Mouse (Mus musculus): ENCODE results near the gene Nlrc5. TPM values are rescaled to one million over a fixed set of nuclear protein-coding genes. Genes with fewer than 3 reads are reported as not detected.

The Nlrc5 gene
- polyA plus RNA-seq, 1 experiment: 0.16 TPM

DNA sequence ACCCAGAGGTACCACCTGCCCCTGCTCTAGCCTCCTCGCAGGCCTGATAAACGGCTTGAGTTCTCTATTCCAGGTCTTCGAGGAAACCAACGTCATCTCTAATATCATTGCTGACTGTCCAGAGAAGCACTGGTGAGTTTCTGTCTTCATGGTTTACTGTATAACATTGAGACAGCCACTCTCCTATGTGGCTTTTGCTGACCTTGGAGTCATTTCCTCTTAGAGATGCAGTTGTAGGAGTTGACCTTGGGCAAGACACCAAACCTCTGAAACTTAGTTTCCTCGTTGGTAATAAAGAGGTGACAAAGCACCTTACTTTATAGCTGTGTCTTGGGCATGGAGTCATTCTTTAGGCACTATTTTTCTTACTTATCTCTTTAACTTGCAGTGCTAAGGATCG is 21.6 kb upstream of the Nlrc5 start:
- Histone ChIP-seq H3K79me2 (ENCODE audit: control insufficient read depth, insufficient read depth) (no peaks in the 10 kb centered on the region), H3K79me3 (ENCODE audit: low read depth) (no peaks in the 10 kb centered on the region), H3K27me3 (ENCODE audit: control insufficient read depth, insufficient read depth, insufficient read length) (peaks cover 39% of the 10 kb centered on the region), H3K36me3 (ENCODE audit: control insufficient read depth, insufficient read depth) (no peaks in the 10 kb centered on the region), H3K4me3 (ENCODE audit: insufficient read depth, poor library complexity, severe bottlenecking) (no peak overlapping the region), H3ac (ENCODE audit: control insufficient read depth, insufficient read length, low read depth) (no peak overlapping the region)
- no peak for TF ChIP-seq CEBPB (IDR thresholded peaks at IDR 0.05; ENCODE audit: low read depth)
- TF ChIP-seq MYOD1 (IDR thresholded peaks at IDR 0.05; ENCODE audit: control insufficient read depth, insufficient read length, low read depth): no peak
- TF ChIP-seq FOSL1 (IDR thresholded peaks at IDR 0.05; ENCODE audit: insufficient read depth, low read length, poor library complexity, severe bottlenecking): no peak
- TF ChIP-seq MAX (IDR thresholded peaks at IDR 0.05): no peak
- no peak for TF ChIP-seq MYOG (IDR thresholded peaks at IDR 0.05; ENCODE audit: control insufficient read depth, extremely low read depth, insufficient read length)
- no peak for TF ChIP-seq CTCF (IDR thresholded peaks at IDR 0.05; ENCODE audit: control insufficient read depth, insufficient read depth, insufficient read length)
- TF ChIP-seq USF1 (IDR thresholded peaks at IDR 0.05; ENCODE audit: low read depth): no peak

DNA sequence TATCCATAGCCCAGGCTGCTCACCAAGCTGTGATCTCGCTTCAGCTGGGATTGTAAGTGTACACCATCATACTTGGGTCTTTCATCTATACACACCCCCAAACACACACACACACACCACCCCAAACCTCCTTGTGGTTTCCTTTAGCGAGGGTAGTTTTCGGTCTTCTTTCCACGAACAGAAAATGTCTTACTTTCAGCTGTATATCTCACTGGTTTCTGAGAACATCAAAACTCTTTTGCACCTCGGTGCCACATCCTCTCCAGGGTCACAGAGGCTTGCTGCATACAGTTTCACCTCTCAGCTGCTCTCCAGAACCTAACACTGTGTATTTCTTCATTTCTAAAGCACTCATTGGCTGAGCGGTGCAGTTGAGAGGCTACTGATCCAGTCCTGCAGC is 20.6 kb upstream of the Nlrc5 start:
- Histone ChIP-seq H3K79me3 (ENCODE audit: low read depth) (no peaks in the 10 kb centered on the region), H3K4me3 (ENCODE audit: insufficient read depth, poor library complexity, severe bottlenecking) (no peak overlapping the region)

DNA sequence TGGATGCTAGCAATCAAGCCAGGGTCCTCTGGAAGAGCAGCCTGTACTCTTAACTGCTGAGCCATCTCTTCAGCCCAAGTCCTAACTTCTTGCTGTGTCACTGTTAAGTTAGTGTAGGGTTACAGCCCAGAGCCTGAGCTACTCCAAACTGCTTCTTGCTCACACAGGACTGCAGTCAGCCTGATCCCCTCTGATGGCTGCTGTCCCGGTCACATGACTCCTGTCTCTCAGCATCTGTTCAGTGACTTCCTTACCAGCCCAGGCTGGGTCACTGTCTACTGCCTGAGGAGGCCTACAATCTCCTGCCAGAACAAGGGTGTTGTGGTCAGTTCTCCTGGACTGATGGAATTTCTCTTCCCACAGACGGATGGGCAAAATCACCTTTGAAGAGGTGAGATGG is 18.9 kb upstream of the Nlrc5 start:
- no peak overlapping the region for H3ac ChIP-seq (ENCODE audit: control insufficient read depth, insufficient read length, low read depth)
- no peaks in the 10 kb centered on the region for H3K79me3 ChIP-seq (ENCODE audit: low read depth)
- H3K27me3 ChIP-seq (ENCODE audit: control insufficient read depth, insufficient read depth, insufficient read length): peaks cover 31% of the 10 kb centered on the region
- no peaks in the 10 kb centered on the region for H3K36me3 ChIP-seq (ENCODE audit: control insufficient read depth, insufficient read depth)
- TF ChIP-seq USF1 (IDR thresholded peaks at IDR 0.05; ENCODE audit: low read depth) (peak; percentile 49), FOSL1 (IDR thresholded peaks at IDR 0.05; ENCODE audit: insufficient read depth, low read length, poor library complexity, severe bottlenecking) (no peak), MAX (IDR thresholded peaks at IDR 0.05) (no peak), CTCF (IDR thresholded peaks at IDR 0.05; ENCODE audit: control insufficient read depth, insufficient read depth, insufficient read length) (no peak), MYOD1 (IDR thresholded peaks at IDR 0.05; ENCODE audit: control insufficient read depth, insufficient read length, low read depth) (no peak), MYOG (IDR thresholded peaks at IDR 0.05; ENCODE audit: control insufficient read depth, extremely low read depth, insufficient read length) (no peak)
- no peak overlapping the region for H3K4me3 ChIP-seq (ENCODE audit: insufficient read depth, poor library complexity, severe bottlenecking)
- no peaks in the 10 kb centered on the region for H3K79me2 ChIP-seq (ENCODE audit: control insufficient read depth, insufficient read depth)

More for the DNA sequence above, 20.6 kb upstream of the Nlrc5 start:
- Histone ChIP-seq H3K36me3 (ENCODE audit: control insufficient read depth, insufficient read depth) (no peaks in the 10 kb centered on the region), H3ac (ENCODE audit: control insufficient read depth, insufficient read length, low read depth) (no peak overlapping the region), H3K79me2 (ENCODE audit: control insufficient read depth, insufficient read depth) (no peaks in the 10 kb centered on the region), H3K27me3 (ENCODE audit: control insufficient read depth, insufficient read depth, insufficient read length) (peaks cover 37% of the 10 kb centered on the region)
- TF ChIP-seq USF1 (IDR thresholded peaks at IDR 0.05; ENCODE audit: low read depth) (no peak), MYOD1 (IDR thresholded peaks at IDR 0.05; ENCODE audit: control insufficient read depth, insufficient read length, low read depth) (no peak), CTCF (IDR thresholded peaks at IDR 0.05; ENCODE audit: control insufficient read depth, insufficient read depth, insufficient read length) (no peak), MAX (IDR thresholded peaks at IDR 0.05) (no peak), MYOG (IDR thresholded peaks at IDR 0.05; ENCODE audit: control insufficient read depth, extremely low read depth, insufficient read length) (no peak), CEBPB (IDR thresholded peaks at IDR 0.05; ENCODE audit: low read depth) (no peak), FOSL1 (IDR thresholded peaks at IDR 0.05; ENCODE audit: insufficient read depth, low read length, poor library complexity, severe bottlenecking) (no peak)

DNA sequence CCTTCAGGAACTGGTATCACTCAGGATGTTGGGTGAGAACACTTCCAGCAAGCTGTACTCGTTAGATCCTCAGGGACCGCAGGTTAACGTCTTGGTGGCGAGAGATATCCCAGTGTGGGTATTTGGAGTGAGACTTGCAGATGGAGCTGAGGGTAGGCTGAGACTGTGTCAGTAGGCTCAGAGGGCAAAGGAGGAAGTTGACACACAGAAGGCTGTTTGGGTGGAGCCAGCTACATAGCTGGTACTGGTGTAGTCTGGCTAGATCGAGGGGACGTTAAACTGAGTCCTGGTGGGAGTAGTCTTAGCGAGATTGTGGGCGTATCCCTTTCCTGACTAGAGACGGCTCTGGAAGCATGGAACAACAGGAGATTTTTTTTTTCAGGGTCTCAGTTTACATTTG is 16.1 kb upstream of the Nlrc5 start:
- Histone ChIP-seq H3K36me3 (ENCODE audit: control insufficient read depth, insufficient read depth) (no peaks in the 10 kb centered on the region), H3K27me3 (ENCODE audit: control insufficient read depth, insufficient read depth, insufficient read length) (peaks cover 26% of the 10 kb centered on the region), H3ac (ENCODE audit: control insufficient read depth, insufficient read length, low read depth) (no peak overlapping the region), H3K79me2 (ENCODE audit: control insufficient read depth, insufficient read depth) (no peaks in the 10 kb centered on the region), H3K4me3 (ENCODE audit: insufficient read depth, poor library complexity, severe bottlenecking) (no peak overlapping the region), H3K79me3 (ENCODE audit: low read depth) (no peaks in the 10 kb centered on the region)
- TF ChIP-seq USF1 (IDR thresholded peaks at IDR 0.05; ENCODE audit: low read depth) (no peak), FOSL1 (IDR thresholded peaks at IDR 0.05; ENCODE audit: insufficient read depth, low read length, poor library complexity, severe bottlenecking) (no peak), CTCF (IDR thresholded peaks at IDR 0.05; ENCODE audit: control insufficient read depth, insufficient read depth, insufficient read length) (no peak), CEBPB (IDR thresholded peaks at IDR 0.05; ENCODE audit: low read depth) (no peak), MAX (IDR thresholded peaks at IDR 0.05) (no peak), MYOD1 (IDR thresholded peaks at IDR 0.05; ENCODE audit: control insufficient read depth, insufficient read length, low read depth) (no peak), MYOG (IDR thresholded peaks at IDR 0.05; ENCODE audit: control insufficient read depth, extremely low read depth, insufficient read length) (no peak)

DNA sequence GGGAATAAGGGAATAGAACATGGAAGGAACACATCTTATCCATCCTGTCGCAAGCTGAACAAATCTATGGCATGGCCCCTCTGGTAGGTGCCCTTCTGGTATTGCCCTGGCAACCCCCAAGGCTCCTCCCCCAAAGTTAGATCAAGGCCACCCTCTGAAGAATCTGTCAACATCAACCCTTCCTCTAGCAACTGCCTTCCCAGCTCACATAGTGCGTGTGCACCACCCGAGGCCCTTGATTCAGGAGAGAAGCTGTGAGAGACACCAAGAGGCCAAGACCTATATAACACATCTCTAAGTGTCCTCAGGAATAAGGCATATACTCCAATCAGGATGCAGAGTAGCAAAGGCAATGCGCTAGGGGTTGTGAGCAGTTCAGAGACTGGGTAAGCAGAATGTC is 11.9 kb upstream of the Nlrc5 start:
- H3K4me3 ChIP-seq (ENCODE audit: insufficient read depth, poor library complexity, severe bottlenecking): no peak overlapping the region
- H3K79me3 ChIP-seq (ENCODE audit: low read depth): no peaks in the 10 kb centered on the region
- TF ChIP-seq MAX (IDR thresholded peaks at IDR 0.05) (no peak), FOSL1 (IDR thresholded peaks at IDR 0.05; ENCODE audit: insufficient read depth, low read length, poor library complexity, severe bottlenecking) (no peak), CEBPB (IDR thresholded peaks at IDR 0.05; ENCODE audit: low read depth) (no peak), CTCF (IDR thresholded peaks at IDR 0.05; ENCODE audit: control insufficient read depth, insufficient read depth, insufficient read length) (no peak), MYOG (IDR thresholded peaks at IDR 0.05; ENCODE audit: control insufficient read depth, extremely low read depth, insufficient read length) (no peak), MYOD1 (IDR thresholded peaks at IDR 0.05; ENCODE audit: control insufficient read depth, insufficient read length, low read depth) (no peak), USF1 (IDR thresholded peaks at IDR 0.05; ENCODE audit: low read depth) (no peak)
- H3K27me3 ChIP-seq (ENCODE audit: control insufficient read depth, insufficient read depth, insufficient read length): peaks cover 32% of the 10 kb centered on the region
- H3ac ChIP-seq (ENCODE audit: control insufficient read depth, insufficient read length, low read depth): no peak overlapping the region
- H3K36me3 ChIP-seq (ENCODE audit: control insufficient read depth, insufficient read depth): no peaks in the 10 kb centered on the region
- H3K79me2 ChIP-seq (ENCODE audit: control insufficient read depth, insufficient read depth): no peaks in the 10 kb centered on the region

DNA sequence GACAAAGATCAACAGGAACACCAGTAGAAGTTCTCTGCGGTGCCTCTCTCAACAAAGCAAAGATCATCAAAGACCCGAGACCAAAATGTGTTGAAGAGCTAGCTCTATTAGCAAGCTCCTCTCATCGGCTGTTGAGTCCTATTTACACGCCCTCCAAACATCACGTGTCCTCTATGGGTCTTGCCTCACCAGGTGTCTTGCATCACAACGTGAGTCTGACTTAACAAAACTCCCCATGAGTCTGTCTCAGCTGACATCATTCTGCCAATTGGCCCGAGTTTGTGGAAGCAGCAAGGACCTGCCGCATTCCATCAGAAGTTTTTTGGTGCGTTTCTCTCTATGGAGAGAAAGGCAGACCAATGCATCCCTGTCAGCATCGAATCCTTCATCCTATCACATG is 6.2 kb upstream of the Nlrc5 start:
- Histone ChIP-seq H3K27me3 (ENCODE audit: control insufficient read depth, insufficient read depth, insufficient read length) (peaks cover 19% of the 10 kb centered on the region), H3K4me3 (ENCODE audit: insufficient read depth, poor library complexity, severe bottlenecking) (no peak overlapping the region), H3K79me2 (ENCODE audit: control insufficient read depth, insufficient read depth) (no peaks in the 10 kb centered on the region), H3K36me3 (ENCODE audit: control insufficient read depth, insufficient read depth) (no peaks in the 10 kb centered on the region), H3K79me3 (ENCODE audit: low read depth) (no peaks in the 10 kb centered on the region), H3ac (ENCODE audit: control insufficient read depth, insufficient read length, low read depth) (no peak overlapping the region)
- TF ChIP-seq MAX (IDR thresholded peaks at IDR 0.05) (no peak), MYOG (IDR thresholded peaks at IDR 0.05; ENCODE audit: control insufficient read depth, extremely low read depth, insufficient read length) (no peak), CTCF (IDR thresholded peaks at IDR 0.05; ENCODE audit: control insufficient read depth, insufficient read depth, insufficient read length) (no peak), MYOD1 (IDR thresholded peaks at IDR 0.05; ENCODE audit: control insufficient read depth, insufficient read length, low read depth) (no peak), FOSL1 (IDR thresholded peaks at IDR 0.05; ENCODE audit: insufficient read depth, low read length, poor library complexity, severe bottlenecking) (no peak), USF1 (IDR thresholded peaks at IDR 0.05; ENCODE audit: low read depth) (no peak), CEBPB (IDR thresholded peaks at IDR 0.05; ENCODE audit: low read depth) (no peak)
